Mouse (Mus musculus): ENCODE measurements around the gene Usp3.

Gene Usp3

GRCm38 (mm10) chr9:66592708-66593612 lies at the start of gene Usp3:
Gene Usp3, minus strand, starts transcription at chr9:66593142.
- peak; percentile 98 for DNase-seq (ENCODE audit: low read depth, low spot score)

- no peak for DNase-seq (ENCODE audit: low read depth, low spot score)
Observed at GRCm38 (mm10) chr9:66640491-66640890, 47.5 kb upstream of the Usp3 start.

- no peak for DNase-seq (ENCODE audit: low read depth, low spot score)
Observed at GRCm38 (mm10) chr9:66639626-66640025, 46.7 kb upstream of the Usp3 start.

GRCm38 (mm10) chr9:66632441-66632840 lies 39.5 kb upstream of the Usp3 start:
- peak; percentile 63 for DNase-seq (ENCODE audit: low read depth, low spot score)

GRCm38 (mm10) chr9:66630931-66631330 lies 38.0 kb upstream of the Usp3 start:
- DNase-seq (ENCODE audit: low read depth, low spot score), result peak; percentile 71

GRCm38 (mm10) chr9:66626661-66627060 lies 33.7 kb upstream of the Usp3 start:
- no peak for DNase-seq (ENCODE audit: low read depth, low spot score)

GRCm38 (mm10) chr9:66625974-66626530 lies 33.1 kb upstream of the Usp3 start:
- no peak for DNase-seq (ENCODE audit: low read depth, low spot score)

GRCm38 (mm10) chr9:66624873-66625272 lies 31.9 kb upstream of the Usp3 start:
- DNase-seq (ENCODE audit: low read depth, low spot score), result no peak

GRCm38 (mm10) chr9:66623627-66624026 lies 30.7 kb upstream of the Usp3 start:
- no peak for DNase-seq (ENCODE audit: low read depth, low spot score)

GRCm38 (mm10) chr9:66620581-66620981 lies 27.6 kb upstream of the Usp3 start:
- no peak for DNase-seq (ENCODE audit: low read depth, low spot score)

- DNase-seq (ENCODE audit: low read depth, low spot score), result no peak
Observed at GRCm38 (mm10) chr9:66620055-66620454, 27.1 kb upstream of the Usp3 start.

GRCm38 (mm10) chr9:66617812-66618211 lies 24.9 kb upstream of the Usp3 start:
- peak; percentile 58 for DNase-seq (ENCODE audit: low read depth, low spot score)

- no peak for DNase-seq (ENCODE audit: low read depth, low spot score)
Observed at GRCm38 (mm10) chr9:66616858-66617257, 23.9 kb upstream of the Usp3 start.

GRCm38 (mm10) chr9:66615141-66615540 lies 22.2 kb upstream of the Usp3 start:
- DNase-seq (ENCODE audit: low read depth, low spot score), result no peak

- DNase-seq (ENCODE audit: low read depth, low spot score), result no peak
Observed at GRCm38 (mm10) chr9:66614547-66614946, 21.6 kb upstream of the Usp3 start.

GRCm38 (mm10) chr9:66613667-66614066 lies 20.7 kb upstream of the Usp3 start:
- no peak for DNase-seq (ENCODE audit: low read depth, low spot score)

GRCm38 (mm10) chr9:66611478-66612093 lies 18.6 kb upstream of the Usp3 start:
- DNase-seq (ENCODE audit: low read depth, low spot score), result peak; percentile 88

- no peak for DNase-seq (ENCODE audit: low read depth, low spot score)
Observed at GRCm38 (mm10) chr9:66608817-66609345, 15.9 kb upstream of the Usp3 start.

GRCm38 (mm10) chr9:66606851-66607250 lies 13.9 kb upstream of the Usp3 start:
- DNase-seq (ENCODE audit: low read depth, low spot score), result no peak

- DNase-seq (ENCODE audit: low read depth, low spot score), result no peak
Observed at GRCm38 (mm10) chr9:66605876-66606750, 13.2 kb upstream of the Usp3 start.

All from ZHBTc4 (cell line).